Mouse (Mus musculus) lung, embryonic 15.5 days (tissue): ENCODE data around the gene Lims1. TPM values are rescaled to one million over a fixed set of nuclear protein-coding genes. Genes with fewer than 3 reads are reported as not detected.

Experiments
- ATAC-seq: fragments of 200-750 bp; cut with Nextera tagmentation; 2 replicates; pipeline ENCODE4 v1.8.0; 2017; ENCODE audit warnings: moderate number of reproducible peaks, borderline replicate concordance; ENCODE audit not compliant: low FRiP score, low TSS enrichment; ENCODE audit errors: extremely low read depth
- H3K27ac ChIP-seq: fragments of 300-500 bp; sonication (generic); 2 replicates; pipeline ENCODE4 v1.5.1; 2015; ENCODE audit warnings: moderate library complexity, mild to moderate bottlenecking, inconsistent platforms
- H3K27me3 ChIP-seq: fragments of 300-500 bp; sonication (generic); 2 replicates; pipeline ENCODE4 v1.6.1; 2015; ENCODE audit warnings: inconsistent platforms
- H3K36me3 ChIP-seq: fragments of 300-500 bp; sonication (generic); 2 replicates; pipeline ENCODE4 v1.6.1; 2015; ENCODE audit warnings: inconsistent platforms
- H3K4me1 ChIP-seq: fragments of 300-500 bp; sonication (generic); 2 replicates; pipeline ENCODE4 v1.6.1; 2015; ENCODE audit warnings: inconsistent platforms
- H3K4me2 ChIP-seq: fragments of 300-500 bp; sonication (generic); 2 replicates; pipeline ENCODE4 v1.6.1; 2015; ENCODE audit warnings: inconsistent platforms, mild to moderate bottlenecking, moderate library complexity
- H3K4me3 ChIP-seq: fragments of 300-500 bp; sonication (generic); 2 replicates; pipeline ENCODE4 v1.5.1; 2015; ENCODE audit warnings: mild to moderate bottlenecking, inconsistent platforms
- H3K9ac ChIP-seq: fragments of 300-500 bp; sonication (generic); 2 replicates; pipeline ENCODE4 v1.6.1; 2015; ENCODE audit warnings: inconsistent platforms
- H3K9me3 ChIP-seq: fragments of 300-500 bp; sonication (generic); 2 replicates; pipeline ENCODE4 v1.6.1; 2016; ENCODE audit warnings: inconsistent platforms
- WGBS: fragments of 180-500 bp; shearing (Covaris S2); methylation state at CpG from one replicate; pipeline ENCODE4 v1.1.7; 2015; 5-methylcytosine and 5-hydroxymethylcytosine counted together
- polyA plus RNA-seq: library from polyadenylated mRNA; unstranded; fragments of >200 nt; fragmentation: Nextera tagmentation; extraction: Ambion mirVana; gene quantifications from 2 replicates; pipeline ENCODE4 v1.2.1, GENCODE M21; 2015

Gene Lims1
- polyA plus RNA-seq, 1 experiment from 2014 or later, result 235 TPM

DNA sequence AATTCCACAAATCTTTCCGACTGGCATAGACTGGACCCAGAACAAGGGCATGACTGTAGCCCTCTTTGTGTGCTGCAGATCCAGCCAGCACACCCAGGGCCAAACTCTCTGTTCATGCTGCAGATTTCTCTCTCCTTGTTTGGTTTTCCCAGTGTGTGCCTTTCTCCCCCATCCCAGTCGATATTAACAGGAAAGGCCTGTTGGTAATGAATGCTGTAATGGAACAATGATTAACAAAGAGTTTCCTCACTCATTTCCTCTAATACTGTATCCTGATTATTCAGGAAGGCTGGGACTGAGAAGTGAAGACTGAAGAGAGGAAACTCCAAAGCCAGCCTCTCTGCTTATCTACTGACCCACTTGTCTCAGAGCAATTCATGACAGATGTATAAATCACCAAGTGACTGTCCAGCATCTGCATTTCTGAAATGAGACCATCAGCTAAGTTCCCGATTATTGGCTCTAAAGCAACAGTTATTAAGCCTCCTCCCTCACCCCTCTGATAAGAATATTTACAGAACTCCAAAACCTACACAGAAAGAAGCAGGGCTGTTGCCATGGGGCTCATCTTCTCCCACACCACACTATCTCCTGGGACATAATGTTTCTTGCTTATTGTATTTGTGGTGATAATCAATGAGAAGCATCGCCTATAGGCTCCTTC is 82.2 kb downstream of the Lims1 start:
- Histone ChIP-seq H3K27ac (peak overlapping the region; percentile 86), H3K4me3 (no peak overlapping the region), H3K9ac (no peak overlapping the region), H3K4me2 (no peak overlapping the region; the same call in 1 of the 2 replicates), H3K4me1 (peaks cover 15% of the 10 kb centered on the region), H3K27me3 (no peaks in the 10 kb centered on the region), H3K9me3 (no peaks in the 10 kb centered on the region), H3K36me3 (peaks cover 57% of the 10 kb centered on the region)
- peak; percentile 82 for ATAC-seq
- 50% methylated on average over 4 of the region's 4 CpGs for WGBS

- 65% methylated on average over 2 of the region's 2 CpGs for WGBS
- Histone ChIP-seq H3K36me3 (peaks cover 59% of the 10 kb centered on the region), H3K27me3 (no peaks in the 10 kb centered on the region), H3K4me1 (peaks cover 15% of the 10 kb centered on the region), H3K9ac (no peak overlapping the region), H3K9me3 (no peaks in the 10 kb centered on the region), H3K4me3 (no peak overlapping the region), H3K27ac (peak overlapping the region; percentile 86), H3K4me2 (no peak overlapping the region)
- 0 out of 2 replicates have a peak, but pooled peaks have one; percentile 34 for ATAC-seq
Measured at GRCm38 (mm10) chr10:58405949-58406305, 82.7 kb downstream of the Lims1 start.

DNA sequence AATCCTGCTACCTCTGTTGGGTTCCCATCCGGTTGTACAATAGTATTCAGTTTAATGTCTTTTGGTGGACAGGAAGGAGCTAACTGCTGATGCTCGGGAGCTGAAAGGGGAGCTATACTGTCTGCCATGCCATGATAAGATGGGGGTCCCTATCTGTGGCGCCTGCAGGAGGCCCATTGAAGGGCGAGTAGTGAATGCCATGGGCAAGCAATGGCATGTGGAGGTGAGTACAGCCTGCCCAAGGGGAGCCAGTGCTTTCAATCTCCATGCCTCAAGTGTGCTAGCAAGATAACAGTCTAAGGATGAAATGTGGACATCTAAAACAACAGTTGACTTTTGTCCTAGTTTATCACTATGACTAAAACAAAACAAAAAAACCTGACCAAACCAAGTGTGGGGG is 89.1 kb downstream of the Lims1 start:
- H3K4me2 ChIP-seq, result no peak overlapping the region
- H3K9ac ChIP-seq, result no peak overlapping the region
- H3K9me3 ChIP-seq, result no peaks in the 10 kb centered on the region
- H3K36me3 ChIP-seq, result peaks cover 76% of the 10 kb centered on the region
- no peak for ATAC-seq
- H3K27me3 ChIP-seq, result no peaks in the 10 kb centered on the region
- no peak overlapping the region for H3K4me3 ChIP-seq
- 78% methylated on average over 4 of the region's 4 CpGs for WGBS
- H3K27ac ChIP-seq, result no peak overlapping the region
- H3K4me1 ChIP-seq, result peaks cover 4% of the 10 kb centered on the region

- Histone ChIP-seq H3K4me2 (no peak overlapping the region), H3K27ac (no peak overlapping the region), H3K27me3 (no peaks in the 10 kb centered on the region), H3K36me3 (peaks cover 78% of the 10 kb centered on the region), H3K9me3 (no peaks in the 10 kb centered on the region), H3K4me1 (peaks cover 9% of the 10 kb centered on the region), H3K4me3 (no peak overlapping the region), H3K9ac (no peak overlapping the region)
- ATAC-seq, result no peak
Measured at GRCm38 (mm10) chr10:58412852-58413251, 89.6 kb downstream of the Lims1 start.

- Histone ChIP-seq H3K36me3 (peaks cover 59% of the 10 kb centered on the region), H3K27ac (peak overlapping the region; percentile 81), H3K27me3 (no peaks in the 10 kb centered on the region), H3K4me3 (no peak overlapping the region), H3K4me2 (no peak overlapping the region), H3K9me3 (no peaks in the 10 kb centered on the region), H3K9ac (no peak overlapping the region), H3K4me1 (peaks cover 9% of the 10 kb centered on the region)
- peak; percentile 98 for ATAC-seq
- 31% methylated on average over 3 of the region's 3 CpGs for WGBS
Measured at GRCm38 (mm10) chr10:58416702-58417101, 93.4 kb downstream of the Lims1 start.

GRCm38 (mm10) chr10:58418290-58418971 is 95.2 kb downstream of the Lims1 start:
- H3K9ac ChIP-seq, result no peak overlapping the region
- H3K4me1 ChIP-seq, result peaks cover 9% of the 10 kb centered on the region
- WGBS, result 79% methylated on average over 10 of the region's 10 CpGs
- H3K4me3 ChIP-seq, result no peak overlapping the region
- no peaks in the 10 kb centered on the region for H3K27me3 ChIP-seq
- no peak for ATAC-seq
- H3K36me3 ChIP-seq, result peaks cover 53% of the 10 kb centered on the region
- peak overlapping the region; percentile 27; the same call in 1 of the 2 replicates for H3K27ac ChIP-seq
- H3K9me3 ChIP-seq, result no peaks in the 10 kb centered on the region
- no peak overlapping the region for H3K4me2 ChIP-seq

GRCm38 (mm10) chr10:58427930-58428329 is 104.7 kb downstream of the Lims1 start:
- no peak overlapping the region for H3K27ac ChIP-seq
- H3K9ac ChIP-seq, result no peak overlapping the region
- no peak overlapping the region for H3K4me2 ChIP-seq
- no peaks in the 10 kb centered on the region for H3K4me1 ChIP-seq
- no peak for ATAC-seq
- 96% methylated on average over 2 of the region's 2 CpGs for WGBS
- no peaks in the 10 kb centered on the region for H3K9me3 ChIP-seq
- no peak overlapping the region for H3K4me3 ChIP-seq
- peaks cover 23% of the 10 kb centered on the region for H3K36me3 ChIP-seq
- H3K27me3 ChIP-seq, result no peaks in the 10 kb centered on the region

- H3K4me1 ChIP-seq, result peaks cover 9% of the 10 kb centered on the region
- H3K27me3 ChIP-seq, result no peaks in the 10 kb centered on the region
- no peaks in the 10 kb centered on the region for H3K9me3 ChIP-seq
- peak overlapping the region; percentile 93 for H3K4me3 ChIP-seq
- no peak for ATAC-seq
- peak overlapping the region; percentile 93 for H3K9ac ChIP-seq
- WGBS, result 14% methylated on average over 9 of the region's 9 CpGs
- peak overlapping the region; percentile 61 for H3K4me2 ChIP-seq
- 0 out of 2 replicates have a peak, but pooled peaks cover 2% of the 10 kb centered on the region for H3K36me3 ChIP-seq
- peak overlapping the region; percentile 97 for H3K27ac ChIP-seq
Measured at GRCm38 (mm10) chr10:58445850-58446249, 122.6 kb downstream of the Lims1 start.

GRCm38 (mm10) chr10:58446384-58447279 is 123.4 kb downstream of the Lims1 start, which contains the start of gene Ranbp2:
Gene Ranbp2, plus strand, starts transcription at chr10:58446920.
- ATAC-seq, result peak; percentile 99
- no peaks in the 10 kb centered on the region for H3K9me3 ChIP-seq
- H3K4me2 ChIP-seq, result peak within 1 kb of the TSS; percentile 61
- H3K27ac ChIP-seq, result peak within 1 kb of the TSS; percentile 97
- under 1% methylated on average over 81 of the region's 91 CpGs for WGBS
- H3K4me1 ChIP-seq, result peaks cover 9% of the 10 kb centered on the region
- 0 out of 2 replicates have a peak, but pooled peaks cover 2% of the 10 kb centered on the region for H3K36me3 ChIP-seq
- no peaks in the 10 kb centered on the region for H3K27me3 ChIP-seq
- peak within 1 kb of the TSS; percentile 93 for H3K9ac ChIP-seq
- peak within 1 kb of the TSS; percentile 93 for H3K4me3 ChIP-seq

DNA sequence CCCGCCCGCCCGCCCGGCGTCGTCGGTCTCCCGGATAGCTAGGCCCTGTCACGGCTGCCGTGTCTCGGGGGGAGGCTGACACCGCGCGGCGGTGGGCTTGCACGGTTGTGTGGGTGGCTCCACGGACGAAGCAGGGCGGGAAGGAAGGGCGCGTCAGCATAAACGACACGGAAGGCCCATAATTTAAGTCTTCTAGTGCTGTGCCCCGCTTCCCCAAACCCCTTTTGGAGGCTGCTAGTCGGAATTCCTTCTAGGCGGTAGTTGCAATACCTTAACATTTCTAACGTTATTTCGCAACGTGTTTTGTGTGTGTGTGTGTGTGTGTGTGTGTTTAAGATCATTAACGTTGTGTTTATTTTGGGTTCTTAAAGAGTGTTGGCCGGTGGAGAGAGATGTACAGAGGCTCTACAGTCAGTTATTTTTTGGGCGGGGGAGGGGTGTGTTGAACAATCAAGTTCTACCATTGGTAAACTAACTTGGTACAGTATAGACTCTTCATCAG is 124.1 kb downstream of the Lims1 start:
- ATAC-seq, result no peak
- peak overlapping the region; percentile 93 for H3K9ac ChIP-seq
- peak overlapping the region; percentile 93 for H3K4me3 ChIP-seq
- peak overlapping the region; percentile 97 for H3K27ac ChIP-seq
- 2% methylated on average over 30 of the region's 32 CpGs for WGBS
- H3K4me1 ChIP-seq, result peaks cover 9% of the 10 kb centered on the region
- no peaks in the 10 kb centered on the region for H3K27me3 ChIP-seq
- no peaks in the 10 kb centered on the region for H3K9me3 ChIP-seq
- H3K36me3 ChIP-seq, result peaks cover 5% of the 10 kb centered on the region; the same call in 1 of the 2 replicates
- H3K4me2 ChIP-seq, result peak overlapping the region; percentile 49

- Histone ChIP-seq H3K27ac (no peak overlapping the region), H3K9me3 (no peaks in the 10 kb centered on the region), H3K4me2 (no peak overlapping the region), H3K4me3 (no peak overlapping the region), H3K9ac (no peak overlapping the region), H3K27me3 (no peaks in the 10 kb centered on the region), H3K36me3 (peaks cover 32% of the 10 kb centered on the region), H3K4me1 (peaks cover 2% of the 10 kb centered on the region; the same call in 1 of the 2 replicates)
- ATAC-seq, result no peak
Measured at GRCm38 (mm10) chr10:58451575-58451974, 128.3 kb downstream of the Lims1 start.
